Mouse (Mus musculus): Measurements from ENCODE around the gene Pnmal1.
A peak's percentile ranks its signal among the peaks of the same experiment; 100 is the strongest.

DNA sequence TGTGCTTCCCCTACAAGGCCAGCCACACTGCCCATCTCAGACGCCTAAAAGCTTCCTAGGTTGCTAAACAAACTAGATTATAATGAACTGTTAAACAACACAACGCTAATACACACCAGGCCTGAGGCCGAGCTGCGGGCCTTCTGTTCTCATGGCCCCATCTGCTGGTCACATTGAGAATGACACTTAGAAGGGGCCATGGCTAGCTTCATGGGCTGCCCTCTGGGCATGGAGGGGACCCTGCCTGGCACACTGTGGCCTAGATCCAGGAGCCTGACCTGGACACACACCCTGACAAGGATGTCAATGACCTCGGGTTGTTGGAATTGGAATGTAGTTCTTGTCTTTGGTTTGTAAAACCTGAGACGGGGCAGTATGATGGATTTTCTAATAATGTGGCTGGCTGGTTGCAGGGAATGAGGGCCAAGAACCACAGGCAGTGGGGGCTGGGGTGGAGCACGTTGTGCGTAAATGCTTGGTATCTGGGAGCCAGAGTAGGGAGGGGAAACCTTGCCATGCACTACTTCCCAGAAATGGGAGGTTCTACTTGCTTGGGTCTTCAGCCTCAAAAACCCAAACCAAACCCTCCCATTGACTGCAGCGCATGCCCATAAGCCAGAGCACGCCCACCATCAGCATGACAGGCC lies 45.5 kb upstream of the Pnmal1 start:
- TF ChIP-seq CTCF (IDR thresholded peaks at IDR 0.05; ENCODE audit: low read depth) (peak; percentile 93), EP300 (IDR thresholded peaks at IDR 0.05; ENCODE audit: low read depth) (no peak)
